Mouse (Mus musculus): ENCODE measurements around the gene Col4a2.
"Not testable (repeated sequence)": the region's sequence is repeated elsewhere in the genome, so short reads cannot be mapped to it uniquely, and the experiment has no call there.

Gene Col4a2

GRCm38 (mm10) chr8:11459016-11459415 lies 146.4 kb downstream of the Col4a2 start:
- DNase-seq (ENCODE audit: low spot score in 2 of 2): no peak

- peak in 1 of 2 experiments; percentile 34 for DNase-seq (ENCODE audit: low spot score in 2 of 2)
These were observed 148.3 kb downstream of the Col4a2 start for GRCm38 (mm10) chr8:11460934-11461333.

- no peak for DNase-seq (ENCODE audit: low spot score in 2 of 2)
These were observed 149.2 kb downstream of the Col4a2 start for GRCm38 (mm10) chr8:11461847-11462246.

GRCm38 (mm10) chr8:11462641-11463040 lies 150.0 kb downstream of the Col4a2 start:
- DNase-seq (ENCODE audit: low spot score in 2 of 2): no peak

- DNase-seq (ENCODE audit: low spot score in 2 of 2): no peak
These were observed 150.9 kb downstream of the Col4a2 start for GRCm38 (mm10) chr8:11463541-11463888.

- DNase-seq (ENCODE audit: low spot score in 2 of 2): no peak
These were observed 151.5 kb downstream of the Col4a2 start for GRCm38 (mm10) chr8:11463889-11464706.

GRCm38 (mm10) chr8:11464707-11464964 lies 152.0 kb downstream of the Col4a2 start:
- no peak for DNase-seq (ENCODE audit: low spot score in 2 of 2)

GRCm38 (mm10) chr8:11465619-11466018 lies 153.0 kb downstream of the Col4a2 start:
- DNase-seq (ENCODE audit: low spot score in 2 of 2): no peak

- DNase-seq (ENCODE audit: low spot score in 2 of 2): not testable (repeated sequence)
These were observed 153.9 kb downstream of the Col4a2 start for GRCm38 (mm10) chr8:11466528-11466927.

- DNase-seq (ENCODE audit: low spot score in 2 of 2): no peak
These were observed 156.5 kb downstream of the Col4a2 start for GRCm38 (mm10) chr8:11469095-11469494.

- DNase-seq (ENCODE audit: low spot score in 2 of 2): no peak
These were observed 158.1 kb downstream of the Col4a2 start for GRCm38 (mm10) chr8:11470694-11471093.

- no peak for DNase-seq (ENCODE audit: low spot score in 2 of 2)
These were observed 158.7 kb downstream of the Col4a2 start for GRCm38 (mm10) chr8:11471309-11471708.

- no peak for DNase-seq (ENCODE audit: low spot score in 2 of 2)
These were observed 160.5 kb downstream of the Col4a2 start for GRCm38 (mm10) chr8:11473072-11473471.

- DNase-seq (ENCODE audit: low spot score in 2 of 2): no peak
These were observed 162.8 kb downstream of the Col4a2 start for GRCm38 (mm10) chr8:11475397-11475796.

GRCm38 (mm10) chr8:11475876-11476275 lies 163.3 kb downstream of the Col4a2 start:
- no peak for DNase-seq (ENCODE audit: low spot score in 2 of 2)

- DNase-seq (ENCODE audit: low spot score in 2 of 2): no peak
These were observed 164.0 kb downstream of the Col4a2 start for GRCm38 (mm10) chr8:11476338-11477177.

GRCm38 (mm10) chr8:11477178-11477553 lies 164.6 kb downstream of the Col4a2 start:
- DNase-seq (ENCODE audit: low spot score in 2 of 2): no peak

GRCm38 (mm10) chr8:11477811-11478761 lies 165.5 kb downstream of the Col4a2 start, which contains the start of gene Rab20:
Rab20 (minus strand) TSS chr8:11478710.
- no peak for DNase-seq (ENCODE audit: low spot score in 2 of 2)

GRCm38 (mm10) chr8:11478807-11479527 lies 166.4 kb downstream of the Col4a2 start:
- DNase-seq (ENCODE audit: low spot score in 2 of 2): no peak

- DNase-seq (ENCODE audit: low spot score in 2 of 2): no peak
These were observed 167.0 kb downstream of the Col4a2 start for GRCm38 (mm10) chr8:11479591-11479990.

GRCm38 (mm10) chr8:11481876-11482275 lies 169.3 kb downstream of the Col4a2 start:
- DNase-seq (ENCODE audit: low spot score in 2 of 2): no peak

All from spleen, postnatal 14 days (tissue).